Mouse (Mus musculus): Measurements from ENCODE around the gene Cldn9. TPM values are rescaled to one million over a fixed set of nuclear protein-coding genes. Genes with fewer than 3 reads are reported as not detected.

The Cldn9 gene
- polyA plus RNA-seq, 1 experiment from 2014 or later: 0.14 TPM

DNA sequence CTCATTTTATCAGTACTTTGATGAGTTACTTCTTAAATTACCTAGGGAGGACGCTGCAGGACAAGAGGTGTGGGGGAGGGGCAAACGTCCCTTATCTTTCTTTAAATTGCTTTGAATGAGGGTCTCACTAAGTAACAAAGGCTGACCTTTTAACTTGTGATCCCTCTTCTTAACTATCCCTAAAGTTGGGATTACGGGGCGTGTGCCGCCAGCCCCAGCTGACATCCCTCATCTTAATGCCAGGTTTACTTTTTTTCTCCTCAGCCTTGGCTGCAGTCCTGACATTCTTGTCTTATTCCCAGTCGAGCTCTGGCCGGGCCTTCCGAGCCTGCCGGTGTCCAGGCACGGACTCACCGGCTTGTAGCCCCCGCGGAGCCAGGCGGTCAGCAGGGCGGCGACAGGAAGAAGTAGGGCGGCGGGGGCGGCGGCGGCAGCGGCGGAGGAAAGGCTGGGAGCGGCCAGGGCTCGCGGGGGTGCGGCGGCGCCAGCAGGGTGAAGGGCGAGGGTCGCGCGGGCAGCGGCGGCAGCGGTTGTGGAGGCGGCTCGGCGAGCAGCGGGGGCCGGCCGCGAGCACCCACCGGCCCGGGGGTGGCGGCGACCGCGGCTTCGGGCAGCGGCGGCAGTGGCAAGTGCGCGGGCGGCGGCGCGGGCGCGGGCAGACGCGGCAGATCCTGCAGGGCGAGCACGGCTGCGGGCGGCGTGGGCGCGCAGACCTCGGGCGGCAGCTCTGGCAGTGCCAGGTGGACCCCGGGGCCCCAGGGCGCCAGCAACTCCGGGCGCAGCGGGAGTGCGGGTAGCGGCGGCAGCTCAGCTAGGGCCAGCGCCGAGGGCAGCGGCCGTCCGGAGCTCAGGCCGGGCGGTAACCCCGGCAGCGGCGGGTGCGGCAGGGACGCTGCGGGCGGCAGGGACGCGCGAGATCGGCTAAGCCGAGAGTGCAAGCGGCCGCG, 15.6 kb upstream of the Cldn9 start:
- H3K27me3 ChIP-seq (ENCODE audit: control insufficient read depth, insufficient read depth, low read length): peaks cover 37% of the 10 kb centered on the region
- no peak overlapping the region for H3K27ac ChIP-seq (replicated peaks in 1 of 2; ENCODE audit: control insufficient read depth in 1 of 2, insufficient read depth in 1 of 2, low read depth in 2 of 2, low read length in 2 of 2)
- peak overlapping the region; percentile 60 to 67 for H3K4me3 ChIP-seq (ENCODE audit: control insufficient read depth in 1 of 2, insufficient read depth in 1 of 2, low read depth in 1 of 2, low read length in 2 of 2)
- peak overlapping the region; percentile 100 for H3K4me2 ChIP-seq (ENCODE audit: low read length)
- WGBS: under 1% methylated on average over 71 of the region's 101 CpGs
- peak; percentile 42; the same call in 1 of the 2 replicates for ATAC-seq (ENCODE audit: insufficient number of reproducible peaks, insufficient read depth, low FRiP score, low read depth)
- H3K9ac ChIP-seq (ENCODE audit: low read length): peak overlapping the region; percentile 70
- H3K36me3 ChIP-seq (ENCODE audit: control insufficient read depth, insufficient read depth, low read length): no peaks in the 10 kb centered on the region
- H3K9me3 ChIP-seq (ENCODE audit: control insufficient read depth, low read length): no peaks in the 10 kb centered on the region
- H3K4me1 ChIP-seq (ENCODE audit: control insufficient read depth in 2 of 2, insufficient read depth in 2 of 2, low read length in 2 of 2): peaks cover 2 to 6% of the 10 kb centered on the region in 2 experiments; a peak in 2 of 4 replicates

GRCm38 (mm10) chr17:23695801-23696200, 12.0 kb upstream of the Cldn9 start:
- no peak overlapping the region for H3K4me2 ChIP-seq (ENCODE audit: low read length)
- 21% methylated on average over 3 of the region's 3 CpGs for WGBS
- no peak for ATAC-seq (ENCODE audit: insufficient number of reproducible peaks, insufficient read depth, low FRiP score, low read depth)
- no peak overlapping the region for H3K27ac ChIP-seq (replicated peaks in 1 of 2; ENCODE audit: control insufficient read depth in 1 of 2, insufficient read depth in 1 of 2, low read depth in 2 of 2, low read length in 2 of 2)
- no peaks in the 10 kb centered on the region for H3K9me3 ChIP-seq (ENCODE audit: control insufficient read depth, low read length)
- no peak overlapping the region for H3K4me3 ChIP-seq (ENCODE audit: control insufficient read depth in 1 of 2, insufficient read depth in 1 of 2, low read depth in 1 of 2, low read length in 2 of 2)
- peaks cover 34% of the 10 kb centered on the region for H3K27me3 ChIP-seq (ENCODE audit: control insufficient read depth, insufficient read depth, low read length)
- H3K4me1 ChIP-seq (ENCODE audit: control insufficient read depth in 2 of 2, insufficient read depth in 2 of 2, low read length in 2 of 2): peaks cover 2 to 6% of the 10 kb centered on the region in 2 experiments; a peak in 2 of 4 replicates
- no peak overlapping the region for H3K9ac ChIP-seq (ENCODE audit: low read length)
- no peaks in the 10 kb centered on the region for H3K36me3 ChIP-seq (ENCODE audit: control insufficient read depth, insufficient read depth, low read length)

DNA sequence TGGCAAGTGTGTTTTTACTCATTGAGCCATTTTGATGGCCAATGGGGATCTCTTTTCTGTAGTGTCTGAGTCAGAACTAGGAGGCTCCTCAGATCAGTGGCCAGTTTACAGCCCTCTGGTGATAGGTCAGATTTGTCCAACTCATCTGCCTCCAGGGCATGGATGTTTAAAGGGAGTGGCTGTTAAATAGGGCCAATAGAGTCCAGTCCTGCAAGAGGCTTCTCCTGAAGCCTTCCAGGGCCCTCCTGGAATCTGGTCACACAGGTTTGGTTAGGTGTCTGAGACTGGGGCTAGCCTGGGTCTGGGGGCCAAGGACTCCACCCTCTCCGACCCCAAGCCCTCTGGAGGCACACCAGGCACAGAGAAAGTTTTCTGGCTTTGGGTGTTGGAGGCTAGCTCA, 10.7 kb upstream of the Cldn9 start:
- Histone ChIP-seq H3K27ac (replicated peaks in 1 of 2; ENCODE audit: control insufficient read depth in 1 of 2, insufficient read depth in 1 of 2, low read depth in 2 of 2, low read length in 2 of 2) (no peak overlapping the region), H3K4me1 (ENCODE audit: control insufficient read depth in 2 of 2, insufficient read depth in 2 of 2, low read length in 2 of 2) (peaks cover 2 to 6% of the 10 kb centered on the region in 2 experiments; a peak in 2 of 4 replicates), H3K4me3 (ENCODE audit: control insufficient read depth in 1 of 2, insufficient read depth in 1 of 2, low read depth in 1 of 2, low read length in 2 of 2) (no peak overlapping the region), H3K36me3 (ENCODE audit: control insufficient read depth, insufficient read depth, low read length) (no peaks in the 10 kb centered on the region), H3K9me3 (ENCODE audit: control insufficient read depth, low read length) (no peaks in the 10 kb centered on the region), H3K9ac (ENCODE audit: low read length) (no peak overlapping the region), H3K27me3 (ENCODE audit: control insufficient read depth, insufficient read depth, low read length) (peaks cover 31% of the 10 kb centered on the region), H3K4me2 (ENCODE audit: low read length) (no peak overlapping the region)
- WGBS: 75% methylated on average over 1 of the region's 1 CpGs
- ATAC-seq (ENCODE audit: insufficient number of reproducible peaks, insufficient read depth, low FRiP score, low read depth): no peak

DNA sequence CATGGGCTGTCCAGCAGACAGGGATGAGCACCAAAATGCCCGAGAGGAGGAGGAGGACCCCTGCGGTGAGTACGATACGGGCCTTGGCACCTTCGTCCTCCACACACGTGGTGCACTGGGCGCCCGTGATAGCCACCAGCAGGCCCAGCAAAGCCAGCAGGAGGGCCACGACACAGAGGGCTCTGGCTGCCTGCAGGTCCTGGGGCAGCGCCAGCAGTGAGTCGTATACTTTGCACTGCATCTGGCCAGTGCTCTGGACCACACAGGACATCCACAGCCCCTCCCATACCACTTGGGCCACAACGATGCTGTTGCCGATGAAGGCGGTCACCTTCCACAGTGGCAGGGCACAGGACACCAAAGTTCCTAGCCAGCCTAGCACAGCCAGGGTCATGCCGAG, 600 bp downstream of the Cldn9 start:
- H3K4me2 ChIP-seq (ENCODE audit: low read length): no peak overlapping the region
- 0 out of 2 replicates have a peak, but pooled peaks have one; percentile 27 for ATAC-seq (ENCODE audit: insufficient number of reproducible peaks, insufficient read depth, low FRiP score, low read depth)

GRCm38 (mm10) chr17:23682530-23682929, 1.3 kb downstream of the Cldn9 start:
- Histone ChIP-seq H3K4me2 (ENCODE audit: low read length) (no peak overlapping the region), H3K9ac (ENCODE audit: low read length) (no peak overlapping the region), H3K36me3 (ENCODE audit: control insufficient read depth, insufficient read depth, low read length) (no peaks in the 10 kb centered on the region), H3K4me3 (ENCODE audit: control insufficient read depth in 1 of 2, insufficient read depth in 1 of 2, low read depth in 1 of 2, low read length in 2 of 2) (no peak overlapping the region), H3K9me3 (ENCODE audit: control insufficient read depth, low read length) (no peaks in the 10 kb centered on the region), H3K27ac (replicated peaks in 1 of 2; ENCODE audit: control insufficient read depth in 1 of 2, insufficient read depth in 1 of 2, low read depth in 2 of 2, low read length in 2 of 2) (no peak overlapping the region), H3K4me1 (ENCODE audit: control insufficient read depth in 2 of 2, insufficient read depth in 2 of 2, low read length in 2 of 2) (peaks cover 5 to 9% of the 10 kb centered on the region in 2 experiments; a peak in 2 of 4 replicates), H3K27me3 (ENCODE audit: control insufficient read depth, insufficient read depth, low read length) (peaks cover 77% of the 10 kb centered on the region)
- ATAC-seq (ENCODE audit: insufficient number of reproducible peaks, insufficient read depth, low FRiP score, low read depth): no peak
- WGBS: 53% methylated on average over 3 of the region's 3 CpGs

More for the DNA sequence above, 600 bp downstream of the Cldn9 start:
- WGBS: 18% methylated on average over 15 of the region's 15 CpGs
- no peak overlapping the region for H3K4me3 ChIP-seq (ENCODE audit: control insufficient read depth in 1 of 2, insufficient read depth in 1 of 2, low read depth in 1 of 2, low read length in 2 of 2)
- H3K27me3 ChIP-seq (ENCODE audit: control insufficient read depth, insufficient read depth, low read length): peaks cover 72% of the 10 kb centered on the region
- no peak overlapping the region for H3K27ac ChIP-seq (replicated peaks in 1 of 2; ENCODE audit: control insufficient read depth in 1 of 2, insufficient read depth in 1 of 2, low read depth in 2 of 2, low read length in 2 of 2)
- H3K4me1 ChIP-seq (ENCODE audit: control insufficient read depth in 2 of 2, insufficient read depth in 2 of 2, low read length in 2 of 2): peaks cover 5 to 6% of the 10 kb centered on the region in 2 experiments; a peak in 2 of 4 replicates
- H3K9me3 ChIP-seq (ENCODE audit: control insufficient read depth, low read length): no peaks in the 10 kb centered on the region
- H3K36me3 ChIP-seq (ENCODE audit: control insufficient read depth, insufficient read depth, low read length): no peaks in the 10 kb centered on the region
- H3K9ac ChIP-seq (ENCODE audit: low read length): no peak overlapping the region

- Histone ChIP-seq H3K9me3 (ENCODE audit: control insufficient read depth, low read length) (no peaks in the 10 kb centered on the region), H3K4me2 (ENCODE audit: low read length) (no peak overlapping the region), H3K9ac (ENCODE audit: low read length) (no peak overlapping the region), H3K27me3 (ENCODE audit: control insufficient read depth, insufficient read depth, low read length) (peaks cover 77% of the 10 kb centered on the region), H3K36me3 (ENCODE audit: control insufficient read depth, insufficient read depth, low read length) (no peaks in the 10 kb centered on the region), H3K4me1 (ENCODE audit: control insufficient read depth in 2 of 2, insufficient read depth in 2 of 2, low read length in 2 of 2) (peaks cover 5 to 11% of the 10 kb centered on the region in 2 experiments; a peak in 2 of 4 replicates), H3K4me3 (ENCODE audit: control insufficient read depth in 1 of 2, insufficient read depth in 1 of 2, low read depth in 1 of 2, low read length in 2 of 2) (no peak overlapping the region), H3K27ac (replicated peaks in 1 of 2; ENCODE audit: control insufficient read depth in 1 of 2, insufficient read depth in 1 of 2, low read depth in 2 of 2, low read length in 2 of 2) (no peak overlapping the region)
- no peak for ATAC-seq (ENCODE audit: insufficient number of reproducible peaks, insufficient read depth, low FRiP score, low read depth)
- WGBS: 43% methylated on average over 4 of the region's 4 CpGs
Measured at GRCm38 (mm10) chr17:23682092-23682491, 1.7 kb downstream of the Cldn9 start.

- Histone ChIP-seq H3K4me2 (ENCODE audit: low read length) (no peak overlapping the region), H3K4me3 (ENCODE audit: control insufficient read depth in 1 of 2, insufficient read depth in 1 of 2, low read depth in 1 of 2, low read length in 2 of 2) (no peak overlapping the region), H3K9ac (ENCODE audit: low read length) (no peak overlapping the region), H3K27ac (replicated peaks in 1 of 2; ENCODE audit: control insufficient read depth in 1 of 2, insufficient read depth in 1 of 2, low read depth in 2 of 2, low read length in 2 of 2) (no peak overlapping the region), H3K9me3 (ENCODE audit: control insufficient read depth, low read length) (no peaks in the 10 kb centered on the region), H3K4me1 (ENCODE audit: control insufficient read depth in 2 of 2, insufficient read depth in 2 of 2, low read length in 2 of 2) (peaks cover 5 to 15% of the 10 kb centered on the region in 2 experiments; a peak in 3 of 4 replicates), H3K27me3 (ENCODE audit: control insufficient read depth, insufficient read depth, low read length) (peaks cover 77% of the 10 kb centered on the region), H3K36me3 (ENCODE audit: control insufficient read depth, insufficient read depth, low read length) (no peaks in the 10 kb centered on the region)
- 63% methylated on average over 10 of the region's 10 CpGs for WGBS
- no peak for ATAC-seq (ENCODE audit: insufficient number of reproducible peaks, insufficient read depth, low FRiP score, low read depth)
Measured at GRCm38 (mm10) chr17:23681086-23681485, 2.7 kb downstream of the Cldn9 start.

All from heart, embryonic 14.5 days (tissue).